ENCODE assay signal across 18 mouse cellular contexts in the genomic region with DNA sequence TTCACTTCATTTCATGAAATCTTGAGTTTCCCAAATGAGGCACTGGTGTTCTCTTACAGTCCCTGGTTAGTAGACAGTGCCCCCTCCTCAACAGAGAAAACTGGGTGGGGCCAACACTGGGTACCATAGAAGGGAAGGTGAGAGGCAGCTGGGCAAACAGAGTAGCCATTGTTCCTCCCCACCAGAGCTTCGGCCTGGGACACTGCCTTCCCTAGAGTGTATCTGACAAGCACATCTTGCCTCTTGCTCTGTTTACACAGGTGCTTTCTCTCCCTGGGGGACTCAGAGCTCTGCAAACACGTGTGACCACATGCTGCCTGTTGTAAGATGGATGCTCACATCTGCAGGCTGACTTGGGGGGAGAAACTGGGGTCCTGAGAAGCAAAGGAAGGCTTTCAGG.
DNase-seq lines count a peak whose midpoint lies in the region; ATAC-seq and TF ChIP-seq lines count a peak whose summit lies in the region.
"Had no signal": no experiment of that assay in that cellular context is flagged by ENCODE, and none has a peak within 500 bp of the region (broad histone marks: within the 10 kb centered on the region; RNA-seq: fewer than 3 reads in every experiment).

No protein-coding gene starts in this region.

- intact Hi-C loops in heart, postnatal 14 days (cut with DNase I): no loop called here

- DNase-seq in neural tube, embryonic 10.5 days (ENCODE audit: extremely low spot score, low spot score): peak; percentile 69
- peak; percentile 83 for DNase-seq in embryonic facial prominence, embryonic 14.5 days (ENCODE audit: low spot score)
- DNase-seq in T-cell, adult 2 months (ENCODE audit: low spot score): no peak
- no peak for DNase-seq in heart, postnatal 14 days
- no peak for DNase-seq in testis, postnatal 14 days (ENCODE audit: low spot score)
- DNase-seq: adrenal gland, postnatal 36 days; B cell, adult 2 months; cerebellum, postnatal 25 days; kidney, adult 8-10 months; liver; right cerebral cortex, postnatal 25 days; thymus, postnatal 14 days had no signal

- no peak overlapping the region for H3K9ac ChIP-seq in intestine, embryonic 15.5 days
- H3K9ac ChIP-seq in intestine, postnatal 0 days (ENCODE audit: low read depth, low read length): no peak overlapping the region
- H3K9ac ChIP-seq in neural tube, embryonic 15.5 days (replicated peaks): no peak overlapping the region
- H3K9ac ChIP-seq in embryonic facial prominence, embryonic 14.5 days (ENCODE audit: low read depth, low read length): no peak overlapping the region
- H3K9ac ChIP-seq: heart, embryonic 13.5 days; hindbrain, embryonic 14.5 days had no signal

- peak; percentile 70 for ATAC-seq in intestine, embryonic 15.5 days
- no peak; the same call in 1 of the 2 replicates for ATAC-seq in intestine, postnatal 0 days
- ATAC-seq in neural tube, embryonic 15.5 days (ENCODE audit: low FRiP score): no peak
- ATAC-seq in embryonic facial prominence, embryonic 14.5 days (ENCODE audit: low read depth): peak; percentile 78
- ATAC-seq: lung, postnatal 0 days had no signal

- WGBS in intestine, embryonic 15.5 days: 8% methylated on average over 2 of the region's 2 CpGs
- WGBS in intestine, postnatal 0 days: 12% methylated on average over 2 of the region's 2 CpGs
- 17% methylated on average over 2 of the region's 2 CpGs for WGBS in neural tube, embryonic 15.5 days
- 12% methylated on average over 2 of the region's 2 CpGs for WGBS in embryonic facial prominence, embryonic 14.5 days

- no peaks in the 10 kb centered on the region for H3K9me3 ChIP-seq in intestine, embryonic 15.5 days
- no peaks in the 10 kb centered on the region for H3K9me3 ChIP-seq in intestine, postnatal 0 days (ENCODE audit: control insufficient read depth)
- H3K9me3 ChIP-seq in neural tube, embryonic 15.5 days (replicated peaks): no peaks in the 10 kb centered on the region
- H3K9me3 ChIP-seq in embryonic facial prominence, embryonic 14.5 days (ENCODE audit: control insufficient read depth, low read length): no peaks in the 10 kb centered on the region

- no peak overlapping the region for H3K4me2 ChIP-seq in intestine, embryonic 15.5 days (replicated peaks)
- H3K4me2 ChIP-seq in intestine, postnatal 0 days (replicated peaks; ENCODE audit: low read depth): no peak overlapping the region
- no peak overlapping the region for H3K4me2 ChIP-seq in neural tube, embryonic 15.5 days
- no peak overlapping the region for H3K4me2 ChIP-seq in embryonic facial prominence, embryonic 14.5 days (ENCODE audit: low read depth, low read length)
- H3K4me2 ChIP-seq: heart, embryonic 13.5 days; hindbrain, embryonic 14.5 days had no signal

- TF ChIP-seq CTCF in intestine, postnatal 0 days (IDR thresholded peaks at IDR 0.05; ENCODE audit: low read depth): no peak

- no peak overlapping the region for H3K27ac ChIP-seq in intestine, embryonic 15.5 days
- no peak overlapping the region for H3K27ac ChIP-seq in intestine, postnatal 0 days (ENCODE audit: low read depth, low read length)
- no peak overlapping the region for H3K27ac ChIP-seq in neural tube, embryonic 15.5 days (replicated peaks)
- H3K27ac ChIP-seq in embryonic facial prominence, embryonic 14.5 days (replicated peaks; ENCODE audit: low read depth, low read length): peak overlapping the region; percentile 12; the same call in 1 of the 2 replicates
- H3K27ac ChIP-seq: heart, embryonic 13.5 days; hindbrain, embryonic 14.5 days had no signal

- no peak overlapping the region for H3K4me3 ChIP-seq in intestine, embryonic 15.5 days (replicated peaks)
- H3K4me3 ChIP-seq in intestine, postnatal 0 days (ENCODE audit: low read depth, low read length): no peak overlapping the region
- no peak overlapping the region for H3K4me3 ChIP-seq in neural tube, embryonic 15.5 days (replicated peaks)
- H3K4me3 ChIP-seq in embryonic facial prominence, embryonic 14.5 days (ENCODE audit: low read depth, low read length): no peak overlapping the region
- H3K4me3 ChIP-seq: heart, embryonic 13.5 days had no signal

- no peaks in the 10 kb centered on the region for H3K27me3 ChIP-seq in intestine, embryonic 15.5 days (replicated peaks)
- H3K27me3 ChIP-seq in intestine, postnatal 0 days (replicated peaks; ENCODE audit: control insufficient read depth, insufficient read depth, low read length): no peaks in the 10 kb centered on the region
- no peaks in the 10 kb centered on the region for H3K27me3 ChIP-seq in neural tube, embryonic 15.5 days (replicated peaks)
- no peaks in the 10 kb centered on the region for H3K27me3 ChIP-seq in embryonic facial prominence, embryonic 14.5 days (replicated peaks; ENCODE audit: control insufficient read depth, insufficient read depth, low read length)
- H3K27me3 ChIP-seq: heart, embryonic 13.5 days had no signal

- H3K36me3 ChIP-seq in intestine, embryonic 15.5 days: no peaks in the 10 kb centered on the region
- H3K36me3 ChIP-seq in intestine, postnatal 0 days (ENCODE audit: control insufficient read depth, insufficient read depth): no peaks in the 10 kb centered on the region
- no peaks in the 10 kb centered on the region for H3K36me3 ChIP-seq in neural tube, embryonic 15.5 days
- H3K36me3 ChIP-seq in embryonic facial prominence, embryonic 14.5 days (ENCODE audit: control insufficient read depth, insufficient read depth, low read length): no peaks in the 10 kb centered on the region
- H3K36me3 ChIP-seq: heart, embryonic 13.5 days had no signal

- H3K4me1 ChIP-seq in intestine, embryonic 15.5 days (replicated peaks): no peaks in the 10 kb centered on the region
- H3K4me1 ChIP-seq in intestine, postnatal 0 days (replicated peaks; ENCODE audit: control insufficient read depth, insufficient read depth, low read length): no peaks in the 10 kb centered on the region
- no peaks in the 10 kb centered on the region for H3K4me1 ChIP-seq in neural tube, embryonic 15.5 days
- H3K4me1 ChIP-seq in embryonic facial prominence, embryonic 14.5 days (ENCODE audit: control insufficient read depth, insufficient read depth, low read length): peaks cover 11% of the 10 kb centered on the region
- H3K4me1 ChIP-seq: heart, embryonic 13.5 days had no signal

Comparison
In these comparisons a context has a peak if more than half of its experiments do, and no peak if none do; other contexts are left out.
1. ATAC-seq: peak in intestine, embryonic 15.5 days (single experiment) and embryonic facial prominence, embryonic 14.5 days (single experiment); none in intestine, postnatal 0 days (single experiment) and neural tube, embryonic 15.5 days (single experiment).
2. DNase-seq: peak in neural tube, embryonic 10.5 days (single experiment) and embryonic facial prominence, embryonic 14.5 days (single experiment); none in T-cell, adult 2 months (single experiment), heart, postnatal 14 days (0 of 2) and testis, postnatal 14 days (single experiment).